Mouse (Mus musculus): Measurements from ENCODE around the gene Arhgef19.

Arhgef19 gene

GRCm38 (mm10) chr4:141265979-141266637, 26.8 kb downstream of the Arhgef19 start:
- no peak for DNase-seq (ENCODE audit: low spot score)

- DNase-seq (ENCODE audit: low spot score) = no peak
Observed at GRCm38 (mm10) chr4:141267250-141267649, 28.0 kb downstream of the Arhgef19 start.

GRCm38 (mm10) chr4:141267837-141268236, 28.5 kb downstream of the Arhgef19 start:
- DNase-seq (ENCODE audit: low spot score) = peak; percentile 78

GRCm38 (mm10) chr4:141268350-141268749, 29.1 kb downstream of the Arhgef19 start:
- DNase-seq (ENCODE audit: low spot score) = no peak

- DNase-seq (ENCODE audit: low spot score) = no peak
Observed at GRCm38 (mm10) chr4:141269080-141269479, 29.8 kb downstream of the Arhgef19 start.

GRCm38 (mm10) chr4:141270201-141270940, 31.1 kb downstream of the Arhgef19 start:
- no peak for DNase-seq (ENCODE audit: low spot score)

GRCm38 (mm10) chr4:141271228-141271627, 31.9 kb downstream of the Arhgef19 start:
- peak; percentile 41 for DNase-seq (ENCODE audit: low spot score)

GRCm38 (mm10) chr4:141271721-141272120, 32.4 kb downstream of the Arhgef19 start:
- DNase-seq (ENCODE audit: low spot score) = no peak

GRCm38 (mm10) chr4:141272878-141273277, 33.6 kb downstream of the Arhgef19 start:
- no peak for DNase-seq (ENCODE audit: low spot score)

GRCm38 (mm10) chr4:141273296-141273695, 34.0 kb downstream of the Arhgef19 start:
- peak; percentile 94 for DNase-seq (ENCODE audit: low spot score)

- no peak for DNase-seq (ENCODE audit: low spot score)
Observed at GRCm38 (mm10) chr4:141274485-141275341, 35.4 kb downstream of the Arhgef19 start.

GRCm38 (mm10) chr4:141277157-141277556, 37.9 kb downstream of the Arhgef19 start:
- no peak for DNase-seq (ENCODE audit: low spot score)

GRCm38 (mm10) chr4:141278154-141278553, 38.9 kb downstream of the Arhgef19 start:
- DNase-seq (ENCODE audit: low spot score) = peak; percentile 83

- DNase-seq (ENCODE audit: low spot score) = no peak
Observed at GRCm38 (mm10) chr4:141279327-141279726, 40.0 kb downstream of the Arhgef19 start.

GRCm38 (mm10) chr4:141279783-141280182, 40.5 kb downstream of the Arhgef19 start:
- no peak for DNase-seq (ENCODE audit: low spot score)

GRCm38 (mm10) chr4:141280471-141280870, 41.2 kb downstream of the Arhgef19 start:
- DNase-seq (ENCODE audit: low spot score) = no peak

GRCm38 (mm10) chr4:141281153-141281552, 41.9 kb downstream of the Arhgef19 start:
- no peak for DNase-seq (ENCODE audit: low spot score)

GRCm38 (mm10) chr4:141281578-141281977, 42.3 kb downstream of the Arhgef19 start:
- DNase-seq (ENCODE audit: low spot score) = no peak

GRCm38 (mm10) chr4:141282087-141282486, 42.8 kb downstream of the Arhgef19 start:
- DNase-seq (ENCODE audit: low spot score) = no peak

GRCm38 (mm10) chr4:141282623-141283022, 43.3 kb downstream of the Arhgef19 start:
- DNase-seq (ENCODE audit: low spot score) = no peak

- peak; percentile 76 for DNase-seq (ENCODE audit: low spot score)
Observed at GRCm38 (mm10) chr4:141283176-141283878, 44.0 kb downstream of the Arhgef19 start.

- no peak for DNase-seq (ENCODE audit: low spot score)
Observed at GRCm38 (mm10) chr4:141283879-141284411, 44.6 kb downstream of the Arhgef19 start.

Data from testis, postnatal 10 days (tissue).